Mouse (Mus musculus) forebrain, embryonic 13.5 days (tissue): ENCODE data around the gene Ptprt. TPM values are rescaled to one million over a fixed set of nuclear protein-coding genes. Genes with fewer than 3 reads are reported as not detected.

ENCODE experiments used
- ATAC-seq: fragments of 200-750 bp; cut with Nextera tagmentation; 2 replicates; pipeline ENCODE4 v1.8.0; 2017
- H3K27ac ChIP-seq: fragments of 300-500 bp; sonication (generic); 2 replicates; pipeline ENCODE4 v1.5.1; 2015; ENCODE audit warnings: inconsistent platforms, mild to moderate bottlenecking, moderate library complexity
- H3K27me3 ChIP-seq: fragments of 300-500 bp; sonication (generic); 2 replicates; pipeline ENCODE4 v1.6.1; 2015; ENCODE audit warnings: mild to moderate bottlenecking, inconsistent platforms
- H3K36me3 ChIP-seq: fragments of 300-500 bp; sonication (generic); 2 replicates; pipeline ENCODE4 v1.6.1; 2015; ENCODE audit warnings: mild to moderate bottlenecking, inconsistent platforms; ENCODE audit not compliant: poor library complexity, severe bottlenecking
- H3K4me1 ChIP-seq: fragments of 300-500 bp; sonication (generic); 2 replicates; pipeline ENCODE4 v1.6.1; 2015; ENCODE audit warnings: inconsistent platforms
- H3K4me2 ChIP-seq: fragments of 300-500 bp; sonication (generic); 2 replicates; pipeline ENCODE4 v1.6.1; 2015; ENCODE audit warnings: inconsistent platforms, mild to moderate bottlenecking, moderate library complexity
- H3K4me3 ChIP-seq: fragments of 300-500 bp; sonication (generic); 2 replicates; pipeline ENCODE4 v1.5.1; 2015; ENCODE audit warnings: mild to moderate bottlenecking, inconsistent platforms
- H3K9ac ChIP-seq: fragments of 300-500 bp; sonication (generic); 2 replicates; pipeline ENCODE4 v1.6.1; 2015; ENCODE audit warnings: mild to moderate bottlenecking, inconsistent platforms
- H3K9me3 ChIP-seq: fragments of 300-500 bp; sonication (generic); replicated peaks from 2 replicates; pipeline ENCODE4 v1.6.1; 2016; ENCODE audit warnings: inconsistent platforms
- WGBS: fragments of 180-500 bp; shearing (Covaris S2); methylation state at CpG from one replicate; pipeline ENCODE4 v1.1.7; 2015; 5-methylcytosine and 5-hydroxymethylcytosine counted together
- polyA plus RNA-seq: library from polyadenylated mRNA; unstranded; fragments of >200 nt; fragmentation: Nextera tagmentation; extraction: Ambion mirVana; gene quantifications from 2 replicates; pipeline ENCODE4 v1.2.1, GENCODE M21; 2015

The Ptprt gene
- polyA plus RNA-seq, 1 experiment from 2014 or later: 2.1 TPM

- H3K4me3 ChIP-seq: no peak overlapping the region
- 89% methylated on average over 1 of the region's 1 CpGs for WGBS
Observed at GRCm38 (mm10) chr2:161858813-161859212, 802.1 kb downstream of the Ptprt start.

GRCm38 (mm10) chr2:161858361-161858760 is 802.6 kb downstream of the Ptprt start:
- no peaks in the 10 kb centered on the region for H3K9me3 ChIP-seq

More at GRCm38 (mm10) chr2:161858813-161859212, 802.1 kb downstream of the Ptprt start:
- Histone ChIP-seq H3K9me3 (no peaks in the 10 kb centered on the region), H3K27me3 (no peaks in the 10 kb centered on the region), H3K27ac (no peak overlapping the region), H3K4me2 (no peak overlapping the region), H3K4me1 (peaks cover 10% of the 10 kb centered on the region), H3K9ac (no peak overlapping the region), H3K36me3 (no peaks in the 10 kb centered on the region)
- ATAC-seq: no peak

GRCm38 (mm10) chr2:161835001-161835400 is 825.9 kb downstream of the Ptprt start:
- H3K27me3 ChIP-seq: no peaks in the 10 kb centered on the region
- H3K4me1 ChIP-seq: no peaks in the 10 kb centered on the region
- WGBS: 85% methylated on average over 4 of the region's 4 CpGs

More at GRCm38 (mm10) chr2:161858361-161858760, 802.6 kb downstream of the Ptprt start:
- ATAC-seq: no peak
- WGBS: 76% methylated on average over 1 of the region's 1 CpGs
- Histone ChIP-seq H3K27ac (no peak overlapping the region), H3K36me3 (no peaks in the 10 kb centered on the region), H3K9ac (no peak overlapping the region), H3K27me3 (no peaks in the 10 kb centered on the region), H3K4me1 (peaks cover 10% of the 10 kb centered on the region), H3K4me2 (no peak overlapping the region), H3K4me3 (no peak overlapping the region)

GRCm38 (mm10) chr2:161833846-161834245 is 827.1 kb downstream of the Ptprt start:
- no peak overlapping the region for H3K27ac ChIP-seq
- no peaks in the 10 kb centered on the region for H3K27me3 ChIP-seq
- no peak overlapping the region for H3K4me2 ChIP-seq
- no peak overlapping the region for H3K9ac ChIP-seq
- no peaks in the 10 kb centered on the region for H3K36me3 ChIP-seq
- no peaks in the 10 kb centered on the region for H3K4me1 ChIP-seq
- no peak overlapping the region for H3K4me3 ChIP-seq
- no peak for ATAC-seq
- no peaks in the 10 kb centered on the region for H3K9me3 ChIP-seq
- WGBS: 93% methylated on average over 2 of the region's 2 CpGs

More at GRCm38 (mm10) chr2:161835001-161835400, 825.9 kb downstream of the Ptprt start:
- Histone ChIP-seq H3K9me3 (no peaks in the 10 kb centered on the region), H3K4me3 (no peak overlapping the region), H3K36me3 (no peaks in the 10 kb centered on the region), H3K9ac (no peak overlapping the region), H3K27ac (no peak overlapping the region), H3K4me2 (no peak overlapping the region)
- no peak for ATAC-seq

GRCm38 (mm10) chr2:161813326-161813725 is 847.6 kb downstream of the Ptprt start:
- ATAC-seq: no peak
- WGBS: 87% methylated on average over 1 of the region's 1 CpGs
- Histone ChIP-seq H3K36me3 (no peaks in the 10 kb centered on the region), H3K27me3 (no peaks in the 10 kb centered on the region), H3K27ac (no peak overlapping the region), H3K9me3 (no peaks in the 10 kb centered on the region), H3K4me2 (no peak overlapping the region), H3K4me1 (no peaks in the 10 kb centered on the region), H3K4me3 (no peak overlapping the region), H3K9ac (no peak overlapping the region)

- Histone ChIP-seq H3K27ac (no peak overlapping the region), H3K36me3 (no peaks in the 10 kb centered on the region), H3K4me1 (no peaks in the 10 kb centered on the region), H3K9ac (no peak overlapping the region), H3K4me3 (no peak overlapping the region), H3K27me3 (no peaks in the 10 kb centered on the region), H3K9me3 (no peaks in the 10 kb centered on the region), H3K4me2 (no peak overlapping the region)
- no peak for ATAC-seq
- 74% methylated on average over 9 of the region's 9 CpGs for WGBS
Observed at GRCm38 (mm10) chr2:161808086-161808801, 852.7 kb downstream of the Ptprt start.

- H3K27me3 ChIP-seq: no peaks in the 10 kb centered on the region
Observed at GRCm38 (mm10) chr2:161806287-161807007, 854.5 kb downstream of the Ptprt start.

GRCm38 (mm10) chr2:161799946-161800345 is 861.0 kb downstream of the Ptprt start:
- no peak overlapping the region for H3K4me2 ChIP-seq
- no peak for ATAC-seq
- H3K27me3 ChIP-seq: no peaks in the 10 kb centered on the region
- H3K9me3 ChIP-seq: no peaks in the 10 kb centered on the region
- H3K27ac ChIP-seq: no peak overlapping the region
- 79% methylated on average over 6 of the region's 6 CpGs for WGBS
- H3K4me3 ChIP-seq: no peak overlapping the region
- no peak overlapping the region for H3K9ac ChIP-seq
- H3K4me1 ChIP-seq: no peaks in the 10 kb centered on the region
- no peaks in the 10 kb centered on the region for H3K36me3 ChIP-seq

More at GRCm38 (mm10) chr2:161806287-161807007, 854.5 kb downstream of the Ptprt start:
- H3K36me3 ChIP-seq: no peaks in the 10 kb centered on the region
- no peaks in the 10 kb centered on the region for H3K4me1 ChIP-seq
- H3K4me2 ChIP-seq: no peak overlapping the region
- 62% methylated on average over 8 of the region's 8 CpGs for WGBS
- no peak for ATAC-seq
- H3K9me3 ChIP-seq: no peaks in the 10 kb centered on the region
- H3K9ac ChIP-seq: no peak overlapping the region
- H3K4me3 ChIP-seq: no peak overlapping the region
- no peak overlapping the region for H3K27ac ChIP-seq

- Histone ChIP-seq H3K4me3 (no peak overlapping the region), H3K9ac (no peak overlapping the region), H3K36me3 (no peaks in the 10 kb centered on the region), H3K4me1 (no peaks in the 10 kb centered on the region), H3K4me2 (no peak overlapping the region), H3K27me3 (no peaks in the 10 kb centered on the region), H3K27ac (no peak overlapping the region), H3K9me3 (no peaks in the 10 kb centered on the region)
- 80% methylated on average over 2 of the region's 2 CpGs for WGBS
- ATAC-seq: peak; percentile 41; the same call in 1 of the 2 replicates
Observed at GRCm38 (mm10) chr2:161767528-161767927, 893.4 kb downstream of the Ptprt start.

- H3K4me1 ChIP-seq: no peaks in the 10 kb centered on the region
- H3K9ac ChIP-seq: no peak overlapping the region
- WGBS: 61% methylated on average over 4 of the region's 4 CpGs
- no peak overlapping the region for H3K27ac ChIP-seq
- no peaks in the 10 kb centered on the region for H3K27me3 ChIP-seq
- H3K4me3 ChIP-seq: no peak overlapping the region
- no peaks in the 10 kb centered on the region for H3K36me3 ChIP-seq
- H3K4me2 ChIP-seq: no peak overlapping the region
- ATAC-seq: no peak
- no peaks in the 10 kb centered on the region for H3K9me3 ChIP-seq
Observed at GRCm38 (mm10) chr2:161713024-161713423, 947.9 kb downstream of the Ptprt start.

GRCm38 (mm10) chr2:161709316-161709715 is 951.6 kb downstream of the Ptprt start:
- H3K4me3 ChIP-seq: no peak overlapping the region
- H3K27me3 ChIP-seq: no peaks in the 10 kb centered on the region
- no peaks in the 10 kb centered on the region for H3K9me3 ChIP-seq
- no peak overlapping the region for H3K27ac ChIP-seq
- H3K36me3 ChIP-seq: no peaks in the 10 kb centered on the region
- no peak overlapping the region for H3K9ac ChIP-seq
- ATAC-seq: no peak
- 93% methylated on average over 5 of the region's 5 CpGs for WGBS
- no peak overlapping the region for H3K4me2 ChIP-seq
- H3K4me1 ChIP-seq: peaks cover 6% of the 10 kb centered on the region; the same call in 1 of the 2 replicates

GRCm38 (mm10) chr2:161706386-161706915 is 954.5 kb downstream of the Ptprt start:
- ATAC-seq: no peak
- WGBS: 79% methylated on average over 7 of the region's 7 CpGs
- H3K9me3 ChIP-seq: no peaks in the 10 kb centered on the region
- no peaks in the 10 kb centered on the region for H3K27me3 ChIP-seq
- H3K36me3 ChIP-seq: no peaks in the 10 kb centered on the region
- H3K9ac ChIP-seq: no peak overlapping the region
- no peak overlapping the region for H3K4me2 ChIP-seq
- peaks cover 6% of the 10 kb centered on the region; the same call in 1 of the 2 replicates for H3K4me1 ChIP-seq
- no peak overlapping the region for H3K4me3 ChIP-seq
- no peak overlapping the region for H3K27ac ChIP-seq
